Mouse (Mus musculus) neutrophil, adult 59 days (primary cell): Measurements from ENCODE around the gene Arhgap33. TPM values are rescaled to one million over a fixed set of nuclear protein-coding genes. Genes with fewer than 3 reads are reported as not detected.

ENCODE experiments used
- total RNA-seq, 2 experiments: library from RNA; stranded (reverse); gene quantifications; 1 replicate in 1 of 2; 2 replicates in 1 of 2; pipeline ENCODE4 v1.2.4; 2023

Gene Arhgap33
- total RNA-seq: 10 to 100 TPM; 14.2 to 14.6 TPM

GRCm38 (mm10) chr7:30534633-30535577 lies at the start of gene Arhgap33:
Gene Arhgap33, minus strand, starts transcription at chr7:30535060.

DNA sequence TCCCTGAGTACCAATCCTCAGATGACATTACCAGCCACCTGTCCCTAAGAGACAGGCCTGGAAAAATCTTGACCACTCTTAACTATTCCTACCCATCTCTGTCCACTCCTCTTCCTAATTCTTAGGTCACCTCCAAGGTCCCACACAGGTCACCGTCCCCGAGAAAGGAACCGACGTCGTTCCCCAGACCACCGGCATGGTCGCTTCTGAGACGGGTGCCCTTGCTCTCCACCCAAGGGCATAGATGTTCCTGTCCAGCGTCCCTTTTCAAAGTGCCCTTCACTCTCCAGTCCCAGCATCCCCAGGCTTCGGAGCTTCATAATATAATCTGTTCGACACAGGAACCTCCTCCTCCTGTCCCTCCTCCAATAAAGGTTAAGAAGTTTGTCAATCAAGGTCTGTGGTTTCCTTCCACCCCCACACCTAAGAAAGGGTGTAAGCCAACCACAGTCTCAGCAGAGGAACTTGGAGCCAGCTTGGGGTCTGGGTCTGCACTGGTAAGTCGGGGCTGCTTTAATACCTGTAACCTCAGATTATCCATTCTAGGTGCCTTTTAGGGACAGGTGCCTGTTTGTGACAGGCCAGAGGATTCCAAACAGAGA lies 30.2 kb upstream of the Arhgap33 start, which contains the start of gene Igflr1:
Gene Igflr1, plus strand, starts transcription at position 458 of the 602 bp plus-strand sequence.

DNA sequence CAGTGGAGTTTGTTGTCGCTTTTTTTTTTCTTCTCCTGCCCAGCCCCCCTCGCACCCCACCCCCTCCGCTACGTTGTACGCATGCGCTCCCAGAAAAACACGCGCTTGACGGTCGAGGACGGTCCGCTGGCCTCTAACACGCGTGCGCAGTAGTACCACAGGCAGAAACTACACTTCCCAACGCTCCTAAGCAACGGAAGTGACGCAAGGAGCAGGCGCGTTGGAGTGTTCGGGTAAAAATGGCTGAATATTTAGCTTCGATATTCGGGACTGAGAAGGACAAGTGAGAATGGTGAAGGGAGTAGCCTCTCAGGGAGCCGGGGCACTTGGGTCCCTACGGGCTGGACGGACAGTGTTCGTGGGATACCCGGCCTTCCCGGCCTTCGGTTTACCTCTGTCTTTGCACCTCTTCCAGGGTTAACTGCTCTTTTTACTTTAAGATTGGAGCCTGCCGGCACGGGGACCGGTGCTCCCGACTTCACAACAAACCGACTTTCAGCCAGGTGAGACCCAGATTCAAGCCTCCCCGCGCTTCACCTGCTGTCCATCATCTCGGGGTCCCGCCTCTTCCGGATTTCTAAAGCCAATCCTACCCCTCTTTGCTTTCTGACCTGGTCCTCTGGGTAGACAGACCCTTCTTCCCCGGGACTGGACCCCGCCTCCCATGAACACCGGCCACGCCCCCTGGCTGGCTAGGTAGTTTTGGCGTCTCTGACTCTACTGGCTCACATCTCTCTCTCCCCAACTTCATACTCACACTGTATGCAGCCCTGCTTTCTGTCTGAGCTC lies 28.5 kb upstream of the Arhgap33 start, which contains the start of the genes U2af1l4, Gm49396 and Psenen:
Gene U2af1l4, plus strand, starts transcription at position 185 of the 789 bp plus-strand sequence.
Gene Gm49396, plus strand, starts transcription at position 228 of the 789 bp plus-strand sequence.
Gene Psenen, minus strand, starts transcription at position 511 of the 789 bp plus-strand sequence.

GRCm38 (mm10) chr7:30559443-30559954 lies 24.6 kb upstream of the Arhgap33 start, which contains the start of gene Lin37:
Gene Lin37, minus strand, starts transcription at chr7:30559838.

GRCm38 (mm10) chr7:30552102-30553020 lies 17.5 kb upstream of the Arhgap33 start, which contains the start of the genes Hspb6 and Proser3:
Gene Hspb6, plus strand, starts transcription at chr7:30552178.
Gene Proser3, minus strand, starts transcription at chr7:30552299.

DNA sequence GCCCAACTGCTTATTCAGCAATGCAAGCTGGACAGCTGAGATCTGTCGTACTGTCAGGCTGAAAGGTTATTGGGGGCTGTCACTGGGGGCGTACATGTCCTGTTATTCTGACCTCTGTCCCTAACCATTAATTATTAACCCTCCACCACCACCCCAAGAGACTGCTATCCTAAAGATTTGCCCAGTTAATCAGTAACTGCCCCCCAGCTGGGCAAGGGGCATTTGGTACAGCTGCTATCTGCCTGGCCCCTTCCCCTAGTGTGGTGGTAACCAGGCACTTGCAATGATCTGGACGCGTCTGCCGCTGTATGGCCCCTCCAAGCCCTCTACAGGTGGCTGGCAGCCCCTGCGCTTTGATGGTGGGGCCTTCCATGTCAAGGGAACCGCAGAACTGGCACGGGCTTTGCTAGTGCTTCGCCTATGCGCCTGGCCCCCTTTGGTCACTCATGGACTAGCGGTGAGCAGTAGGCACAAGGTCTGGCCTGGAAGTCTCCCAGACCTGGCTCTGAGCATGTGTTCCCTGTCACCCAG lies 41.4 kb downstream of the Arhgap33 start, which contains the start of gene Prodh2:
Gene Prodh2, plus strand, starts transcription at position 222 of the 531 bp plus-strand sequence.

Other genes starting within 250 kb of the Arhgap33 start
- not detected for gene Clip3, start 243.3 kb downstream of the Arhgap33 start, total RNA-seq
- gene Alkbh6, start 226.3 kb downstream of the Arhgap33 start, total RNA-seq: 10 to 100 TPM; 14.6 to 14.7 TPM
- gene Syne4, start 220.3 kb downstream of the Arhgap33 start, total RNA-seq: under 1 TPM in 1 of 2 experiments, not detected in 1; 0.76 TPM
- gene E130208F15Rik, start 213.3 kb downstream of the Arhgap33 start, total RNA-seq: not detected
- gene Sdhaf1, start 211.2 kb downstream of the Arhgap33 start, total RNA-seq: 1 to 10 TPM; 3.2 to 3.4 TPM
- gene Lrfn3, start 172.3 kb downstream of the Arhgap33 start, total RNA-seq: not detected
- gene Tyrobp, start 121.3 kb downstream of the Arhgap33 start, total RNA-seq: 1,000 to 10,000 TPM; 2,122 to 2,210 TPM
- gene Hcst, start 115.2 kb downstream of the Arhgap33 start, total RNA-seq: 100 to 1,000 TPM; 116 to 123 TPM
- gene Nfkbid, start 113.3 kb downstream of the Arhgap33 start, total RNA-seq: 10 to 100 TPM; 65.6 to 78.9 TPM
- under 1 TPM in 1 of 2 experiments, not detected in 1; 0.27 TPM for gene Aplp1, start 89.5 kb downstream of the Arhgap33 start, total RNA-seq
- gene Kirrel2, start 77.4 kb downstream of the Arhgap33 start, total RNA-seq: not detected
- not detected for gene Nphs1, start 76.7 kb downstream of the Arhgap33 start, total RNA-seq
- not detected for gene Prodh2, start 41.4 kb downstream of the Arhgap33 start, total RNA-seq
- gene Hspb6, start 17.1 kb upstream of the Arhgap33 start, total RNA-seq: 1 to 10 TPM; 5.1 to 7.4 TPM
- gene Proser3, start 17.2 kb upstream of the Arhgap33 start, total RNA-seq: 1 to 10 TPM; 6.0 to 6.3 TPM
- gene Lin37, start 24.8 kb upstream of the Arhgap33 start, total RNA-seq: 10 to 100 TPM; 30.4 to 32.0 TPM
- gene U2af1l4, start 28.2 kb upstream of the Arhgap33 start, total RNA-seq: 10 to 100 TPM; 40.8 to 45.4 TPM
- 1 to 10 TPM; 3.2 to 6.2 TPM for gene Gm49396, start 28.3 kb upstream of the Arhgap33 start, total RNA-seq
- 100 to 1,000 TPM; 120 to 121 TPM for gene Psenen, start 28.6 kb upstream of the Arhgap33 start, total RNA-seq
- gene Igflr1, start 30.4 kb upstream of the Arhgap33 start, total RNA-seq: 1 to 10 TPM; 3.7 to 5.5 TPM
- gene Kmt2b, start 53.7 kb upstream of the Arhgap33 start, total RNA-seq: 10 to 100 TPM; 51.3 to 54.4 TPM
- gene Zbtb32, start 63.8 kb upstream of the Arhgap33 start, total RNA-seq: under 1 TPM; 0.20 to 0.22 TPM
- gene Upk1a, start 77.8 kb upstream of the Arhgap33 start, total RNA-seq: not detected
- gene Cox6b1, start 91.1 kb upstream of the Arhgap33 start, total RNA-seq: 100 to 1,000 TPM; 236 to 250 TPM
- gene Etv2, start 100.8 kb upstream of the Arhgap33 start, total RNA-seq: not detected
- 10 to 100 TPM; 77.8 to 88.7 TPM for gene Rbm42, start 115.3 kb upstream of the Arhgap33 start, total RNA-seq
- 10 to 100 TPM; 22.3 to 22.8 TPM for gene Haus5, start 129.9 kb upstream of the Arhgap33 start, total RNA-seq
- not detected for gene Pmis2, start 136.5 kb upstream of the Arhgap33 start, total RNA-seq
- not detected for gene 2200002J24Rik, start 163.9 kb upstream of the Arhgap33 start, total RNA-seq
- gene Atp4a, start 177.1 kb upstream of the Arhgap33 start, total RNA-seq: under 1 TPM; 0.37 to 0.58 TPM
- 10 to 100 TPM; 26.6 to 35.5 TPM for gene Tmem147, start 194.5 kb upstream of the Arhgap33 start, total RNA-seq
- not detected for gene Gapdhs, start 208.6 kb upstream of the Arhgap33 start, total RNA-seq
- 1 to 10 TPM; 1.9 to 3.2 TPM for gene Sbsn, start 216.4 kb upstream of the Arhgap33 start, total RNA-seq
- 1 to 10 TPM; 1.4 to 3.3 TPM for gene Dmkn, start 228.7 kb upstream of the Arhgap33 start, total RNA-seq